Mouse (Mus musculus): Measurements from ENCODE around the gene Ptprd.

DNA sequence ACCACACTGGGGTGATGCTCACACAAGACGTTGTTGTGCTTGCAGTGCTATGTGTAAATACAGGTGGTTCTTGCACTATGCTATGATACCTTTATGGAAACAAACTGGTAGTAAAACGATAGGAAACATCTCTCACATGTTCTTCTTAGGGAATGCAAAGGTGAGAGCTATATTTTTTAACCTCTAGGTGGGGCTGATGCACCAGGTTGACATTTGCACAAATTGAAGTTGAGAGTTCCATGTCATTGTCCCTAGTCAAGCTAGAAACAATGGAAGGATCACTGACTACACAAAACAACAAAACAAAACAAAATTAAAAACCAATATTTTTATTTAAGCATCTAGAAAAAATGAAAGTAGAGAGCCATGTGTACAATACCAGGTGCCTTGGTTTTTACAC is 250.1 kb downstream of the Ptprd start:
- TF ChIP-seq CTCF (IDR thresholded peaks at IDR 0.05; ENCODE audit: extremely low read depth, insufficient read depth, insufficient read length, insufficient replicate concordance) (no peak), POLR2A (IDR thresholded peaks at IDR 0.05; ENCODE audit: low read depth, low read length) (no peak)
